Mouse (Mus musculus) brain, adult 2 months (tissue): ENCODE measurements at regions not wholly inside any gene's neighbourhood (a gene's known extent, or its start where the extent isn't known, plus 50 kb on each side); places are given as distances from the start of the nearest gene placed in this dataset.
"Not testable (repeated sequence)": the region's sequence is repeated elsewhere in the genome, so short reads cannot be mapped to it uniquely, and the experiment has no call there.

Experiments used
- DNase-seq: peaks from one replicate; pipeline ENCODE4 v3.0.0; 2011; ENCODE audit warnings: low read depth, low spot score

DNA sequence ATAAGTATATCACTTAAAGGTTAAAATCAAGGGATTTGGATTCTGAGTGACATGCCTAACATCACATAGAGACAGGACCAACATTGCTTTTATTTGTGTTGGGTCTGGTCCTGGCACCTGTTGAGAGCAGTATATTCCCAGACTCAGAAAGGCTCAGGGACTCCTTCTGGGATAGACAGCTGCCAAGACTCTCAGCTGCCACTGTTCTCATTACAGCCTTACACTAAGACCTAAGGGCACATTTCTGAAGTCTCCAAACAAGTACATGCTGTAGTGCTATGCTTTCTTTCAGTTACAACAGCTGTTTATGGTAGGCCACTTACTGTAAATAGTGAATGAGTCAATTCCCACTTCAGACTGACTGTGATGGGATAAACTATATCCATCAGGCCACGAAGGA, 77.7 kb upstream of the Fam13a start:
- DNase-seq: no peak

DNA sequence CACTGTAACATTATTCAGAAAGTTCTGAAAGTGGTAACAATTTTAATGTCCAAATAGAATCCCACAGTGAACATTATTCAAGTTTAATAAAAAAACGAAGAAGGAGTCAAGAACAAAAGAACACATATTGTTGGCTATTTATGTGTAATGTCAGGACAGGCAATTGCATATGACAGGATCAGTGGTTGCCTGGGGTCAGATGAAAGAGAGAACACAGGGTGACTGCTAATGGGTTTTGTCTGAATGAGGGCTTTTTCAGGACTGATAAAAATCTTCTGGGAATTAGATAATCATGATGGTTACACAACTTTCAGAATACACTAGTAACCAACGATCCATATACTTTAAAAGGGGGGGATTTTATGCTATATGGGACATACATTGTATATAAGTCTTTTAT, 79.6 kb upstream of the Fam13a start:
- no peak for DNase-seq

DNA sequence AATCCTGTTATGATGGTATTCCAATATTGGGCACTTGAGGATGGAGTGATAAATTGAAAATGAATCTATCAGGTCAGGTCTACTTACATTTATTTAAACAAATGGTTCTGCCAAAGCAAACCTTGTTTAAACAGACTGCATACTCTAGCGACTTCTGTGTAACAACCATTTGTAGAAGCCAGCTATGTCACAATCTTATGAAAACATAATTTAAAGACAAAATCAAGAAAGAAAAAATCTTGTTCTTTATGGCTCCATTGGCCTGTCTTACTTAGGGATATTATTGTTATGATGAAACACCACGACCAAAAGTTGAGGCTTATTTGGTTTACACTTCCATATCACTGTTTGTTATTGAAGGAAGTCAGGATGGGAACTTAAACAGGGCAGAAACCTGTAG, 80.1 kb upstream of the Fam13a start:
- no peak for DNase-seq

DNA sequence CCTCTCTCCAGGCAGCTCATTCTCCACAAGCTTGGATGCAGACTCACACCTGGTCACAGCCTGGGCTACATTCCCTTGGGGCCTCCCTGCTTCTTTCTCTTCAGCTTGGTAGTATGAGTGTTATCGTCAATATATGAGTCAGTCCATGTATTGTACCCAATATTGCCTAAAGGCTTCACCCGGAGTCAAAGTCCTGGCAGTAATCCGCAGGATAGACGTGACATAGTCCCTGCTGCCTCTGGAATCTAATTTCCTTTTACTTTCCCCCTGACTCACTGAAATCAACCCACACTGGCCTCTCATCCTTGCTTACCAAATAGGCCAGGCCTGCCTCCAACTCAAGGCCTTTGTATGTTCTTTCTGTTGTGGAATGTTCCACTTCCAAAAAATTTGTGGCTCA, 83.8 kb upstream of the Fam13a start:
- no peak for DNase-seq

DNA sequence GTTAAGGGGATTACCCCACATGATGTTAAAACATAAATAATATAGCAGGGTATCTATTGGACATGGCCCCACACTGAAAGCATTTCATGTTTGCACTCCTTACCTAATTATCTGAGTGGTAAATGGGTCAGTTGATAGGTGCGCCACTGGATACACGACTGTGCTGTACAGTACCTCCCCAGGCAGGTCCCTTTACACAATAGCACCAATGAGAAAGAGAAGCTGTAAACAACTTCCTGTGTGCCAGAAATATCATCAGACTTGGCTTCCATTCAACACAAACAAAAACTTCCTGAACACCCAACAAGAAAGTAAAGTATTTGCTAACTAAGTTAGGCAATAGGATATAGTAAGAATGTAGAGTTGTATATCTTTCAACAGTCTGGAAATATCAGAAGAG, 76.3 kb upstream of the Tigd2 start:
- no peak for DNase-seq

DNA sequence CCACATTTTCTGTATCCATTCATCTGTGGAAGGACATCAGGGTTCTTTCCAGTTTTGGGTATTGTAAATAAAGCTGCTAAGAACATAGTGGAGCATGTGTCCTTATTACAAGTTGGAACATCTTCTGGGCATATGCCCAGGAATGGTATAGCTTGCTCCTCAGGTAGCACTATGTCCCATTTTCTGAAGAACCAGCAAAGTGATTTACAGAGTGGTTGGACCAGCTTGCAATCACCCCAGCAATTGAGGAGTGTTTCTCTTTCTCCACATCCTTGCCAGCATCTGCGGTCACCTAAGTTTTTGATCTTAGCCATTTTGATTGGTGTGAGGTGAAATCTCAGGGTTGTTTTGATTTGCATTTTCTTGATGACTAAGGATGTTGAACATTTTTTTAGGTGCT, 74.9 kb upstream of the Tigd2 start:
- not testable (repeated sequence) for DNase-seq

DNA sequence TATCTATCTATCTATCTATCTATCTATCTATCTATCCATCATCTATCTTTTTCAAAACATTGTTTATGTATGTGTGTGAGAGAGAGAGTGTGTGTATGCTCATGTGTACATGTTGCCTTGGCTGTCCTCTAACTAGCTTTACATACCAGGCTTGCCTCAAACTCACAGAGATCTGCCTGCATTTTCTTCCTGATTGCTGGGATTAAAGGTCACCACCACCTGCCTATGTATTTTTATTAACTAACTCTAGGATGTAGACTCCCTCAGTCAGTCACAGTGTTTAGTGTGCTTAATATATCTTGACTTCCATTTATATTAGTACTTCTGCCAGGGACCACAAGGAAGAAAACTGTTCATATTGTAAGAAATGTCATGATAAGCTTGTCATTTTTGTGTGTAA, 69.0 kb upstream of the Tigd2 start:
- no peak for DNase-seq

DNA sequence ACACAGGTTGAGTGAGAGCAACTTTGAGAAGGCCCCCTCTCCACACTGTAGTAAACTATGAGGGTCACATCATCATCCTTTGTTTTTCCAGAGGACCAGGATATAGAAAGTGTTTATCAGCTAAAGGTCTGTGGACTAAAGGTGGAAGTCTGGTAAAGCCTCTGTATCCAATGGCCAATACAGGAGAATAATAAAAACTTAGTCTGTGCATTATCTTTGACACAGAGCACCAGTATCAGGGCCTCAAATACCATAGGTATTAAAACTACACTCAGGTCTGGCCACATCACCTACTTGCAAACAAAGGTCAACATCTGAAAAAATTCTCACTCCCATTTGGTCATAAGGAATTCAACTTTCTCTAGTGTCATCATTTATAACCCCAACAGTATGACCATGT, 66.6 kb upstream of the Tigd2 start:
- DNase-seq: no peak

DNA sequence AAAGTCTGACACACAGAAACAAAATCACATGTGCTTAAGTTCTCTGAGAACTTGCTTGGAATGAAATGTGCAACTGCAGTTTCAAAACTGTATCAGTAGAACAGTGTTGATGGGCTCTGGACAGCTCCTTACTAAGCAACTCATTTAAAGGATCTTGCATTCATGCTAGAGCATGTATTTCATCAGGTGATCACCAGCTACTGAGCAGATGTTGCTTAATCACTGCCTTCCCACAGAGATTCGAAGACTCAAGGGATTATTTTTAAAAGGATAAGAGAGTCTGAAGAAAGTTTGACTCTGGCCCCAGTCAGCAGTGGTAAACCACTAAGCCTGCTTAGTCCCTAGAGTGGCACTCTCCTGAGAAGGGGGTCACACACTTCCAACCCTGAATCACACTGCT, 61.2 kb upstream of the Tigd2 start:
- DNase-seq: no peak

DNA sequence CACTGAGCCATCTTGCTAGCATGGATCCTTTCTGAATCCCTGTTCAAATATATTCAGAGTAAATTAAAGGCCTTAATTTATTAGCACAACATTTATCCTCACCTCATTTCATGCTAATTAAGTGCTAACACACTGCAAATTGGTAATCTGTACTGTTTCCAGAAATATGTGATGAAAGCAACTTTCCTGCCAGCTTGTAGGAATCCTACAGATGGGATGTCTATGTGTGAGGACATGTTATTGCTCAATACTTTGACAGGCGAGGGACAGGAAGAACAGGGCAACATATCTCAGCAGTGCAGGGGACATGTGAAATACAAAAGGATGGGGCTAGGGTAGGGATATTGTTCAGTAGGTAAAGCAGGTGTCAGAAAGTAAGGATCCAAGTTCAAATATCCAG, 53.0 kb upstream of the Tigd2 start:
- peak; percentile 17 for DNase-seq
